Mouse (Mus musculus): Measurements from ENCODE around the gene Myh1.

GRCm38 (mm10) chr11:67260956-67261355 lies 61.1 kb downstream of the Myh1 start:
- TF ChIP-seq POLR2A (IDR thresholded peaks at IDR 0.05; ENCODE audit: insufficient read depth, low read depth, low read length) (no peak), CTCF (IDR thresholded peaks at IDR 0.05) (no peak)
